Mouse (Mus musculus) MEL (cell line): ENCODE data around the gene Vps9d1. TPM values are rescaled to one million over a fixed set of nuclear protein-coding genes. Genes with fewer than 3 reads are reported as not detected.

Experiments
- DNase-seq: peaks from one replicate; pipeline ENCODE4 v3.0.0; 2011; ENCODE audit warnings: low read depth, low spot score
- H3K27ac ChIP-seq: 2 replicates; pipeline ENCODE4 v1.5.1; 2012; ENCODE audit warnings: low read depth, mild to moderate bottlenecking, control low read depth, low read length, moderate library complexity; ENCODE audit not compliant: control insufficient read depth
- H3K27me3 ChIP-seq, 2 experiments: fragments of 150-350 bp in 1 of 2; sonication (generic) in 1 of 2; 2 replicates each; pipeline ENCODE4 v1.6.1; 2012; ENCODE audit warnings: low read length in 2 of 2, mild to moderate bottlenecking in 2 of 2, improper control_type of control experiment in 1 of 2, moderate library complexity in 1 of 2; ENCODE audit not compliant: insufficient read depth in 2 of 2, control insufficient read depth in 1 of 2
- H3K36me3 ChIP-seq, 2 experiments: 2 replicates each; pipeline ENCODE4 v1.6.1; 2012 to 2014; ENCODE audit warnings: low read length in 2 of 2, improper control_type of control experiment in 1 of 2, inconsistent platforms in 1 of 2, mild to moderate bottlenecking in 1 of 2; ENCODE audit not compliant: insufficient read depth in 2 of 2, control insufficient read depth in 1 of 2
- H3K4me1 ChIP-seq, 2 experiments: fragments of 150-350 bp in 1 of 2; sonication (generic) in 1 of 2; 2 replicates each; pipeline ENCODE4 v1.6.1; 2012; ENCODE audit warnings: low read length in 2 of 2, improper control_type of control experiment in 1 of 2, mild to moderate bottlenecking in 1 of 2; ENCODE audit not compliant: insufficient read depth in 2 of 2, control insufficient read depth in 1 of 2
- H3K4me3 ChIP-seq, 2 experiments: fragments of 150-350 bp in 1 of 2; sonication (generic) in 1 of 2; 2 replicates each; pipeline ENCODE4 v1.5.1; 2012; ENCODE audit warnings: low read depth in 2 of 2, low read length in 2 of 2, mild to moderate bottlenecking in 2 of 2, moderate library complexity in 2 of 2, control low read depth in 1 of 2, improper control_type of control experiment in 1 of 2; ENCODE audit not compliant: control insufficient read depth in 1 of 2, insufficient read depth in 1 of 2
- H3K79me2 ChIP-seq: 2 replicates; pipeline ENCODE4 v1.6.1; 2012; ENCODE audit warnings: mild to moderate bottlenecking, low read length, moderate library complexity; ENCODE audit not compliant: control insufficient read depth, poor library complexity, insufficient read depth
- H3K9ac ChIP-seq: 2 replicates; pipeline ENCODE4 v1.6.1; 2012; ENCODE audit warnings: low read depth, mild to moderate bottlenecking, control low read depth, low read length, moderate library complexity; ENCODE audit not compliant: control insufficient read depth, poor library complexity, severe bottlenecking
- H3K9me3 ChIP-seq: fragments of 150-350 bp; sonication (generic); replicated peaks from 2 replicates; pipeline ENCODE4 v1.6.1; 2012; ENCODE audit warnings: mild to moderate bottlenecking, low read length, improper control_type of control experiment, moderate library complexity; ENCODE audit not compliant: insufficient read depth
- CHD2 ChIP-seq: IDR thresholded peaks from 2 replicates; pipeline ENCODE4 v1.6.1; 2011; ENCODE audit warnings: low read length, improper control_type of control experiment
- CTCF ChIP-seq, 3 experiments: IDR thresholded peaks in 2 of 3; conservative IDR thresholded peaks in 1 of 3; 2 replicates each; pipeline ENCODE4 v1.5.1; 2011 to 2012; ENCODE audit warnings: low read length in 3 of 3, low read depth in 2 of 3, mild to moderate bottlenecking in 2 of 3, improper control_type of control experiment in 1 of 3, inconsistent platforms in 1 of 3, mixed read lengths in 1 of 3, moderate library complexity in 1 of 3; ENCODE audit not compliant: control insufficient read depth in 1 of 3, insufficient read depth in 1 of 3, poor library complexity in 1 of 3, severe bottlenecking in 1 of 3
- ELF1 ChIP-seq: IDR thresholded peaks from 2 replicates; pipeline ENCODE4 v1.6.1; 2014; ENCODE audit warnings: low read depth, mild to moderate bottlenecking, inconsistent platforms, low read length, improper control_type of control experiment, moderate library complexity
- GATA1 ChIP-seq: IDR thresholded peaks from 2 replicates; pipeline ENCODE4 v1.6.1; 2011; ENCODE audit warnings: low read depth, low read length, improper control_type of control experiment
- HCFC1 ChIP-seq: IDR thresholded peaks from 2 replicates; pipeline ENCODE4 v1.6.1; 2012; ENCODE audit warnings: low read depth, mild to moderate bottlenecking, inconsistent platforms, low read length, improper control_type of control experiment, moderate library complexity
- JUND ChIP-seq: IDR thresholded peaks from 2 replicates; pipeline ENCODE4 v1.6.1; 2011; ENCODE audit warnings: low read depth, mild to moderate bottlenecking, improper control_type of control experiment, low read length
- MAZ ChIP-seq: IDR thresholded peaks from 2 replicates; pipeline ENCODE4 v1.6.1; 2012; ENCODE audit warnings: low read depth, mild to moderate bottlenecking, inconsistent platforms, low read length, improper control_type of control experiment
- MEF2A ChIP-seq: IDR thresholded peaks from 2 replicates; pipeline ENCODE4 v1.6.1; 2014; ENCODE audit warnings: low read depth, mild to moderate bottlenecking, inconsistent platforms, low read length, improper control_type of control experiment; ENCODE audit not compliant: poor library complexity, insufficient replicate concordance, severe bottlenecking; ENCODE audit errors: extremely low read depth
- MYB ChIP-seq: IDR thresholded peaks from 2 replicates; pipeline ENCODE4 v1.6.1; 2011; ENCODE audit warnings: mild to moderate bottlenecking, low read depth, low read length, improper control_type of control experiment
- MYC ChIP-seq: IDR thresholded peaks from 2 replicates; pipeline ENCODE4 v1.6.1; 2011; ENCODE audit warnings: low read depth, mild to moderate bottlenecking, low read length, improper control_type of control experiment, moderate library complexity
- NELFE ChIP-seq: IDR thresholded peaks from 2 replicates; pipeline ENCODE4 v1.6.1; 2011; ENCODE audit warnings: low read depth, low read length, improper control_type of control experiment
- NRF1 ChIP-seq: IDR thresholded peaks from 2 replicates; pipeline ENCODE4 v1.6.1; 2014; ENCODE audit warnings: low read depth, mild to moderate bottlenecking, inconsistent platforms, low read length, improper control_type of control experiment, moderate library complexity; ENCODE audit not compliant: poor library complexity, insufficient read depth, severe bottlenecking
- POLR2A ChIP-seq, 2 experiments: IDR thresholded peaks; 2 replicates each; pipeline ENCODE4 v1.6.1; 2011 to 2012; ENCODE audit warnings: low read length in 2 of 2, mild to moderate bottlenecking in 2 of 2, control low read depth in 1 of 2, improper control_type of control experiment in 1 of 2, low read depth in 1 of 2, moderate library complexity in 1 of 2; ENCODE audit not compliant: control insufficient read depth in 1 of 2, insufficient read depth in 1 of 2, poor library complexity in 1 of 2
- POLR2AphosphoS2 ChIP-seq: IDR thresholded peaks from 2 replicates; pipeline ENCODE4 v1.6.1; 2011; ENCODE audit warnings: low read length, improper control_type of control experiment
- POLR2AphosphoS5 ChIP-seq: IDR thresholded peaks from 2 replicates; pipeline ENCODE4 v1.6.1; 2012; ENCODE audit warnings: low read depth, borderline replicate concordance, mild to moderate bottlenecking, inconsistent platforms, low read length, moderate library complexity, mixed read lengths
- RAD21 ChIP-seq: IDR thresholded peaks from 2 replicates; pipeline ENCODE4 v1.6.1; 2011; ENCODE audit warnings: mild to moderate bottlenecking, low read depth, low read length, improper control_type of control experiment
- SIN3A ChIP-seq: IDR thresholded peaks from 2 replicates; pipeline ENCODE4 v1.6.1; 2012; ENCODE audit warnings: low read length, improper control_type of control experiment, inconsistent platforms
- SMC3 ChIP-seq: IDR thresholded peaks from 2 replicates; pipeline ENCODE4 v1.6.1; 2011; ENCODE audit warnings: low read depth, low read length, improper control_type of control experiment
- UBTF ChIP-seq: IDR thresholded peaks from 2 replicates; pipeline ENCODE4 v1.6.1; 2012; ENCODE audit warnings: low read depth, mild to moderate bottlenecking, inconsistent platforms, low read length, improper control_type of control experiment, moderate library complexity, borderline replicate concordance; ENCODE audit not compliant: insufficient read depth
- USF1 ChIP-seq: IDR thresholded peaks from 2 replicates; pipeline ENCODE4 v1.6.1; 2014; ENCODE audit warnings: low read depth, mild to moderate bottlenecking, inconsistent platforms, low read length, improper control_type of control experiment, moderate library complexity
- ZC3H11A ChIP-seq: IDR thresholded peaks from 2 replicates; pipeline ENCODE4 v1.6.1; 2012; ENCODE audit warnings: low read depth, mild to moderate bottlenecking, inconsistent platforms, low read length, improper control_type of control experiment
- ZNF384 ChIP-seq: IDR thresholded peaks from 2 replicates; pipeline ENCODE4 v1.6.1; 2012; ENCODE audit warnings: low read depth, mild to moderate bottlenecking, inconsistent platforms, low read length, improper control_type of control experiment
- polyA plus RNA-seq, 2 experiments: library from polyadenylated mRNA; stranded (reverse) in 1 of 2; unstranded in 1 of 2; fragments of >175 nt in 1 of 2; fragments of >200 nt in 1 of 2; gene quantifications; 2 replicates each; pipeline versions ENCODE4 v1.2.1 to v1.2.4; 2012; ENCODE audit warnings: low replicate concordance in 2 of 2, low read depth in 1 of 2; ENCODE audit not compliant: insufficient read length in 2 of 2, insufficient read depth in 1 of 2, missing spikeins in 1 of 2
- total RNA-seq: library from RNA; depleted of rRNA; stranded (reverse); fragments of 300-350 nt; gene quantifications from 2 replicates; pipeline ENCODE4 v1.2.3, GENCODE M21; 2012

Vps9d1 gene
- total and polyA plus RNA-seq, 3 experiments = 4.4 to 12.2 TPM; not detected in 1

GRCm38 (mm10) chr8:123244382-123244781, 9.8 kb downstream of the Vps9d1 start:
- TF ChIP-seq GATA1 (no peak), HCFC1 (no peak), JUND (no peak), CHD2 (no peak), POLR2A (IDR thresholded peaks at IDR 0.05; ENCODE audit: control insufficient read depth in 1 of 2, insufficient read depth in 1 of 2, low read depth in 1 of 2, low read length in 2 of 2, poor library complexity in 1 of 2) (no peak), ZNF384 (no peak), POLR2AphosphoS2 (no peak), NRF1 (no peak), ELF1 (no peak), MAZ (no peak), RAD21 (no peak), MEF2A (no peak), NELFE (no peak), UBTF (no peak)
- Histone ChIP-seq H3K4me3 (no peak overlapping the region), H3K27ac (no peak overlapping the region), H3K27me3 (no peaks in the 10 kb centered on the region), H3K4me1 (peaks cover 0 to 10% of the 10 kb centered on the region in 2 experiments; a peak in 1 of 4 replicates), H3K9me3 (no peaks in the 10 kb centered on the region), H3K36me3 (peaks cover 0 to 2% of the 10 kb centered on the region in 2 experiments; a peak in 1 of 4 replicates), H3K79me2 (no peaks in the 10 kb centered on the region), H3K9ac (no peak overlapping the region)
- DNase-seq = no peak

GRCm38 (mm10) chr8:123243053-123243452, 11.1 kb downstream of the Vps9d1 start:
- Histone ChIP-seq H3K4me1 (no peaks in the 10 kb centered on the region), H3K4me3 (no peak overlapping the region), H3K9me3 (no peaks in the 10 kb centered on the region), H3K36me3 (no peaks in the 10 kb centered on the region), H3K27me3 (no peaks in the 10 kb centered on the region), H3K9ac (no peak overlapping the region), H3K27ac (no peak overlapping the region), H3K79me2 (no peaks in the 10 kb centered on the region)
- TF ChIP-seq POLR2AphosphoS5 (no peak), CTCF (IDR thresholded peaks at IDR 0.05 in 2 of 3, conservative IDR thresholded peaks at IDR 0.05 in 1 of 3; ENCODE audit: control insufficient read depth in 1 of 3, insufficient read depth in 1 of 3, low read depth in 2 of 3, low read length in 3 of 3, poor library complexity in 1 of 3, severe bottlenecking in 1 of 3) (no peak), USF1 (no peak), ELF1 (no peak), SIN3A (no peak), SMC3 (no peak), MYC (no peak), ZC3H11A (no peak), MYB (no peak), NELFE (no peak)
- DNase-seq = no peak
